Mouse (Mus musculus) adrenal gland, adult 18-20 months (tissue): ENCODE measurements around the gene Fbxl5. TPM values are rescaled to one million over a fixed set of nuclear protein-coding genes. Genes with fewer than 3 reads are reported as not detected.

Source experiments
- DNase-seq, 2 experiments: peaks; one replicate each; pipeline ENCODE4 v3.0.0; 2021 to 2022; ENCODE audit warnings: low spot score in 2 of 2
- long read RNA-seq, 2 experiments: library from polyadenylated mRNA; stranded (forward); transcript quantifications; one replicate each; pipeline ENCODE4 v2.0.0; 2021
- total RNA-seq, 2 experiments: library from RNA; stranded (reverse); gene quantifications; 1 replicate in 1 of 2; 2 replicates in 1 of 2; pipeline ENCODE4 v1.2.3; 2021

Fbxl5 gene
- total RNA-seq = 10 to 100 TPM; 65.1 to 69.5 TPM
- long read RNA-seq, experiment 1, transcript Fbxl5-201 (11 exons, 2,858 nt) = major isoform, 55 of 72 reads
- long read RNA-seq, experiment 1, partial matches to known transcripts = 9 of 72 reads
- long read RNA-seq, experiment 1, other reads (novel, unspliced or antisense) = 7 of 72 reads
- long read RNA-seq, experiment 2, full-length matches to known transcripts = 163 of 224 reads
- long read RNA-seq, experiment 2, partial matches to known transcripts = 48 of 224 reads
- long read RNA-seq, experiment 2, other reads (novel, unspliced or antisense) = 13 of 224 reads

DNA sequence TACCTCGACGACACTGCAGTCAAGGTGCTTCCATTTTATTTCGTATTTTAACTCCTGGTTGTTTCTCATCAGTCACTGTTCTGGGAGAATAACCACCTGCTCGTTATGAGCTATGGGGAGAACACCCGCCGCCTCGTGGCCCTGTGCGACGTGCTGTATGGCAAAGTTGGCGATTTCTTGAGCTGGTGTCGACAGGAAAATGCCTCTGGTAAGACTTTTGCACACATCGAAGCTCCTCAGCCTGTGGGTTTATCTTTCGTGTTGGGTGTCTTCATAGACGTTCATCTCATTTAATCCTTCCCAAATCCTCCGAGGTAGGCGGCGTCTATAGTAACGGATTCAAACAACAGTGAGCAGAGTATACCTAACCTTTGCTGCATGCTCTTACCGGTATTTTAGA is at the start of gene Fbxl5:
Gene Fbxl5, minus strand, starts transcription at position 101 of the 400 bp plus-strand sequence.
- no peak for DNase-seq

DNA sequence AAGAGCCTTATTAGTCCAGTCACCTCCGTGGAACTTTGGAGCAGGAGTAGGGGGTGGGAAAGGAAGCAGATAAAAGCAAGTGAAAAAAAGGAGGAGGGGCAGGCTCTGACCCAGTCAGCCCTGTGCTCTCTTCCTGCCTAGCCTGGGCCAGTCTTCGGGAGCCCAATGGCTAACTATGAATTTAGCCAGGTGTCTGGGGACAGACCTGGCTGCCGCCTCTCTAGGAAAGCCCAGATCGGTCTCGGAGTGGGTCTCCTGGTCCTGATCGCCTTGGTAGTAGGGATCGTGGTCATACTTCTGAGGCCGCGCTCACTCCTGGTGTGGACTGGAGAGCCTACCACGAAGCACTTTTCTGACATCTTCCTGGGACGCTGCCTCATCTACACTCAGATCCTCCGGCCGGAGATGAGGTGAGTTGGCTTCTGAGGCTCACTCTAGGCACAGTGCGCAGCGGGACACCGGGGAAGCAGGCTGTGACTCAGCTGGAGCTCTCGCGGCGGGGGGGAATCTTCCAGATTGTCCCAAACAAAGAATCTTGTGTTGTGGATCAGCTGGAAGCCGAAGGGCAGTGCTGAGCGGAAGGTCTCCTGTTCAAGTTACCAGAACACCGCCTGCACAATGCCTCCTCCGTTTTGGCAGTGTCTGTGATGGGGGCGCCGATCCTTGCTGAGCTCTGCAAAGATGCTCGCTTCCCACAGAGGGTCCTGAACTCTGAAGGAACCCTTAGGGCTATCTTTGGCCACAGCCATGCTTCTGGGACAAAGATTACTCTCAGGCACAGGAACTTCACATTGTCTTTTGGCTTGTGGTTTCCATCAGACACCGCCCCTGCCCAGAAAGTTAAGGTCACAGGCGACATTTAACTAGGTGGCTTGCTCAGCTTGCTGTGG is 47.5 kb upstream of the Fbxl5 start:
- DNase-seq = peak; percentile 15 to 34

DNA sequence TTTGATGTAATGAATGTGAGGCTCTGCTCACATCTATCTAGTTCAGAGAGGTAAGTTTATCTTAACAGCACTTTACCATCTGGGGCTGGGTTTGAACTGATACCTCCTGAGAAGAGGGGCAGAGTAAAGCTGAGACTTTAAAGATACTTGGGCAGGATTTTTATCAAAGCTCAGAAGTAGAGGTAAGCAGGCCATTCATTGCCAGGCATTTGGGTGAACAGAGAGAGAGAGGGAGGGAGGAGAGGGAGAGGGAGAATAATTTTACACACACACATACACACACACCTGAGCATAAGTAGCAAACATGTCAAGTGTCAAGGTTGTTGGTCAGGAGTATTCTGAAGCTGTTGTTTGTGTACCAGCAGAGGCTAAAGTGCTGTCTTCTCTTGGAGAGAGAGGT is 46.8 kb upstream of the Fbxl5 start, which contains the start of gene Cd38:
Gene Cd38, plus strand, starts transcription at position 301 of the 400 bp plus-strand sequence.
- no peak for DNase-seq

DNA sequence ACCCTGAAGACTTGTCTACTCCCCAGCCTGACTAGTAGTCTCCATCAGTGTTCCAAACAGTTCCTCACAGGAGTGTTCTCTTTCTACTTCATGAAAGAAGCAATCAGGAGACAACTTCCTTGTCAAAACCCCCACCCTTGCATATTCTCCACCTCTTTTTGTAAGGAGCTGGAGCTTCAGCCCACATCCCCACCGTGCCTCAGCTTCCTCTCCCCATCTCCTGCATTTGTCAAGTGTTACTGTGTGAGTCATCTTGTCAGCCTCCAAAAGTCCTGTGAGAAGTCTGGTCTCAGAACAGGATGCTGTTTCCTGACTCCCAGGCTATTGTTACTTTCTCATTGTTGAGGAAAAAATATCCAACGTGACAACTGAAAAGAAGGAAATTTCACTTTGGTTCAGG is 43.9 kb upstream of the Fbxl5 start:
- no peak for DNase-seq

DNA sequence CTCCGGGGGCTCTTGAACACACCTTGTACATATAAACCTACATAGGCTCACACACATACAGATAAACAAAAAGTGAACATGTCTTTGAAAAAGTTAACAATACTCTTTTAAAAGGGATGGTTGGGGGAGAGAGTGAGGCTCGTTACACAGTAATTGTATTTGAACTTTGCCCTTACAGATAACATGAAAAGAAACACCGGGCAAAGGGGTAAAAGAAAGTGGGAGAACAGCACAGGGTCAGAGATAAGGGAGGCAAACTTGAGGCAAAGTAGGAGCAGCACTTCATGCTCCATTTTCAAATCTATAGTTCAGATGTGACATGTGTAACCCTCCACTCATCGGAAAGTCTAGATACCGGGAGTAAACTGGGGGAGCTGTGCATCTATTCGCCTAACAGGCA is 42.2 kb upstream of the Fbxl5 start:
- DNase-seq = no peak

DNA sequence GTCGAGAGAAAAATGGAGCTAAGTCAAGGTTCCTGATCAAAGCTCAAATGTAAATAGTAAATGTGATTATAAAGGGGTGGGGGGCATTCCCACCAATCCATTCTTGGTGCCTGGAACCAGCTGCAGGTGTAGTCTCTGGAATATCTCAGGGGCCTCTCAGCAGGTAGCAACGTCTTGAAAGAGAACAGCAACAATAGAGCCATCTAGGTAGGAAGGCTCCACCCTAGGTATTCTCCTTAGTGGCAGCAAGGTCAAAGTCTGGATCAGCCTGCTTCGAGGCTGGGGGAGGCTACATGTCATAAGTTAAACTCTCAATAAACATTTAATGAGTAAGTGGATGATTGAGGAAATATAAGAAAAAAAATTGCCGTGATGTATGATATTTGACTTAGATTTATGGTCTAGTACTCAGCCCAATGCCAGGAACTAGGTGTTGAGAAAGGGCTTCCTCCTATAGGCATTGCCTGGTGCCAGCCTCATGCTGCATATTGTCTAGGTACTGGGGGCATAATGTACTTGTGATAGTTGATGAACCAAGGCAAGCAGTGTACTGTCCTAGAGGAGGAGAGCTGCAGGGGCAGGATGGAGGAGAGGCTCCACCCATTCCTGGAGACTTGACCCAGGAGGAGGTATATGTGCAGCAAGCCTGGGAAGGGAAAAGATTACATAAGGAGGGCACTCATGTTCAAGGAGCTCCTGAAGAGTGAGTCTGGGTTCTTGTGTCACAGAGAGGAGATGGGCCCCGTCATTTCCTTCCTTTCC is 39.4 kb upstream of the Fbxl5 start:
- DNase-seq = no peak

DNA sequence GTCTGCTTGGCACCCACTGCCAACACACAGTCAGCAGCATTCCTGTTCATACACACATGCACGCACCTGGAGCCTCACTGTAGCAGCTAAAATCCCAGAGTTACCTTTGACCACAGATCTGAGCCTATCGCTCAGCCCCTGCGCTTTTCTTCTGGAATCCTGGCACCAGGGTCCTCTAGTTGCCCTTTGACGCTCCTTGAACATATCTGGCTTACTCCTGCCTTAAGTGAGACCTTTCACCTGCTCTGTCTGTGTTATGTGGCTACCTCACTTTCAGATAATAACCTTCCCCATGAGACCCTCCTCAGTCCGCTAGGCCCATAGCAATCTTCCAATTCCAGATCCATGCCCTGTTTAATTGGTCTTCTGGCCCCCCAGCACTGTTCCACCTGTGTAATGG is 38.7 kb upstream of the Fbxl5 start:
- no peak for DNase-seq

DNA sequence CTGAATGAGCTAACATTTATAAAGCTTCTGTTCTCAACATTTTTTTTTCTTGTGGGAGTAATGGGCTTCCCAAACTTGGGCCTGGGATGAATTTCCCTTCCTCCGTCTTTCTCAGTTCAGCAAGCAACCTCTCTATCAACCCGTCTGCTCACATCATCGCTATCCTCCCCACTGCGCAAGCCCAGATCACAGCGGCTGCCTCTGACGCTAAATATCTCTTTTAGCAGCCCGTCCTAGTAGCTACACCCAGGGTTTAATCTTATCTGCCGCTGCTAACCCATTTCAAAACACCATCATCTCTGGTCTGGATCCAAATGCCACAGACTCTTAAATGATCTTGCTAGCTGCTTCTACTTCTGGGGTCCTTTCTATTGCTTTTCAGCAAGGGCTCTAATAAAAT is 38.2 kb upstream of the Fbxl5 start:
- no peak for DNase-seq

DNA sequence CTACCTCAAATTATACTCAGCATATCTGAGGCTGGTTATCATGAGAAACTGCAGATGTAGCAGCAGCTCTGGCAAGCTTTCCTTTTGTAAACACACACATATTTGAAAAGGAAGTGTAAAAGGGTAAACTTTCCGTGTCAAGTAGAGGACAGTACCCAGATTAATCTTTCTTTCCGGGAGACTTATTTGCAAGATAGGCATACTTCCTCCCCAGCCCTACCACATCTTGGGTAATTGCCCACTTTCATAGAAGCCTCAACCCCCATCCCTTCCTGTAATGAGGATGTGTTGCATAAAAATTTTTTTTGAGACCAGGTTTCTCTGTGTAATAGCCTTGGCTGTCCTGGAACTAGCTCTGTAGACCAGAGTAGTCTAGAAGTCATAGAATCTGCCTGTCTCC is 34.3 kb upstream of the Fbxl5 start:
- DNase-seq = no peak

DNA sequence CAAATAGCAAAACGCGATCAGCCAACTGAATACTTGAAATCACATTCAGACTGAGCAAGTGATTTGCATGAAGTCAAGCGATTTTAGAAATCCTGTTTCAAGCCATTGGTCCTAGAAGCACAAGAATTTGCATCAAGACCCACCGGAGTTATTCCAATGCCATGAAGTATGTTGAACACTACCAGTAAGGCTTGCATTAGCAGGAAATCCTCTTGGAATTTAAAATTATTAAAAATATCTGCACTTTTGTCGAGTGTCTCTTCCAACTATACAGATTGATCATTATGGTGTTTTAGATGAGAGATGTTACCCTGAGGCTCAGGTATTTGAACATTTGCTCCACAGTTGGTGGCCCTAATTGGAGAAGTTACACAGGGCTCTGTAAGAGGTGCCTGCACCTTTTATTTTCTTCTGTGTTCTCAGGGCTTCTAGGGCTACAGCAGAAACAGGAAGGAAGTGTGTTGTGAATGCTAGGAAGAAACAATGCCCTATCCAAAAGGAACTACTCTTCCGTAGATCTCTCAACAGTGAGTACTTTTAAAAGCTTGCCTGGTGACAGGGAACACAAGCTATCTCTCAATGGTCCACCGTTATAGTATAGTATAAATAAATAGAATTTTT is 32.5 kb upstream of the Fbxl5 start:
- DNase-seq = no peak

DNA sequence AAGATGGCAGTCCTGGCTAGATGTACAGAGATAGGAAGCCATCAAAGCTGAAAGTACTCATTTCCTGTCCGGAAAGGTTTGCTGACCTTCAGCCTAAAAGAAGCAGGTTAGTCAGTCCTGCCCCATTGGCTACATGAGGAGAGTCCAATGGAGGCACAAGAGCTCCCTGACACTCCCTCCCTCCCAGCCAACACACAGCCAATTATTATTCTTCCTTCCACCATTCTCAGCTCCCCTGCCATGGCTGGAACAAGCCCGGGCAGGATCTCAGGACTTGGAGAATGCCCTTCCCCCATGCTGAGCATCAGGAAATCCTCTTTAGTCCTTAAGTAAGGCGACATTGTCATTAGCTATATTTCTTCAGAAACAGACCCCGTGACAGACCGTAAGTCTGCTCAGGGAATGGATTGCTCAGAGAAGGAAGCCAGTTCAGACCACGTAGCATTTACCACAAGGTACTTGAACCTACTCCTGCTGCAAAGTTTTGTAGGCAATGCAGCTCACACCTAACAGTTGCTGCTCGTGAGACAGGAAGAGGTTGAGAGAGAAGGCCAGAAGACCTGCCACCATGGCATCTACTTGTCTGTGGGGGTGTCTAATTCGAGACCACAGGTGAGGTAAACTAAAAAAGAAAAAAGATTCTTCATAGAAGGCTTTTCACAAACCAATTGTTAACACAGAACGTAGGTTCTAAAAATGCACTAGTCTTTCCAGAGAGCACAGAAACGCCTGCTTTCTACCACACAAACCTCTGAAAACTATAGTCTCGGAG is 31.8 kb upstream of the Fbxl5 start:
- DNase-seq = no peak

DNA sequence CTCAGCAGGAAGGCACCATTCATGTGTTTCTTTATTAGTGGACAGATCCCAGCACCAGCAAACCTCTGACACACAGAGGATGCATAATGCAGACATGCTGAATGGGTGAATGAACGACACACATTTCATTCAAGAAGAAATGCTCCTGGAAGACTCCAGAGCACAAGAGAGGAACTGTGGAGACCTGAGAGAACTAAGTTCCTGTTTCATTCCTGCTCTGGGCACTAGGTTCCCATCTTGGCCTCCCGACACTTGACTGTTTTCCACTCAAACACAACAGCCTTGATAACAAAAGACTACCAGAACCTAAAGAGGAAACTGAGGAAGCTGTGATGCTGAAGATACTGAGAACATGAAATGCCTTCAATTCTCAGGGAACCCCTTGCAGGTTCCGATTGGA is 26.8 kb upstream of the Fbxl5 start:
- no peak for DNase-seq

DNA sequence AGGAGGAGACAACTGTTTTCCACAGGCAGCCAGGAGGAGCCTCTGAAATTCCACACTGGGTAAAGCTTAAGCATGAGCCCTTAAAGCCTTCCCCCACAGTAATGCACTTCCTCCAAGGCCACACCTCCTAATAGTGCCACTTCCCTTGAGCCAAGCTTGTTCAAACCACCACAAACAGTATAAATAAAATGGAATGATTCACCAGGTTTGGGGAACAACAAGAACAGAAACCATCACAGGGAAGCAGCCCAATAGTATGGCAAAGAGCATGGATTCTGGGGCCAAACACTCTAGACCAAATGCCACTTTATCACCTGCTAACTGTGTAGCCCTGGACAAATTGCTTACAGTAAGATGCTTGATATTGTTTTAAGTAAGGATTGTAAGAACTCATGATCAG is 26.1 kb upstream of the Fbxl5 start:
- DNase-seq = no peak

DNA sequence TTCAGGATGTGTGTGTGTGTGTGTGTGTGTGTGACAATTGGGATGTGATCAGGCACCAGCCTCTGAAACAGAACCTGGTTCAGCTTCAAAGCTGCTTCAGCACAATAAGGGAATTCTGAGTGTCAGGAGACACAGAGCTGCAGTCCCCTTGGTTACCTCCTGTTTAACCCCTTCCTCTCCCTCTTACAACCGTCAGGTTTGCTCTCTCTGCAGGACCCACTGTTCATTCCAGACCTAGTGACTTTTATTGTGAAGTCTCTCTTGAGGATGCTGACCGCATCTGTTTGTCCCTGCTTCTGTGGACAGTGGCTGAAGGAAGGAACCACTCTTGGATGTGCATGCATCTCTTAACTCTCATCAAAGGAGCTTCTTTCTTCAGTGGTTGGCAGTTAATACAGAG is 24.8 kb upstream of the Fbxl5 start:
- no peak for DNase-seq

DNA sequence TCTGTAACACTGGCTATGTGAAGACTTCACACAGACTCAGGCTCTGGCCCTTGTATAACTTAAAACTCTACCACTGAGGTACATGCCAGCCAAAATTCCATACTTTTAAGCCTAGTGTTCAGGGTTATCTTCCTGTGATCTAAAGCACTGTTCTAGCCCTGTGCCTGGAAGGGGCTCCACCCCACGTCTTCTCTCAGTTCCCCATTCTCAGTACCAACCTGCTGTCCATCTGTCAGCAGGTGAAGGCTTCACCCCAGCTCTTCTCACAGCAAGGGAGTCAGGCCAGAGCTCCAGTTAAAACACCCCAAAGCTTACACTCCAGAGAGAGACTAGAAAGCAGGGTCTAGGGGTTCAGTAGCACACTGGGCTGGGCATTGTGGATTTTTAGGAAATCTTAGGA is 24.2 kb upstream of the Fbxl5 start:
- DNase-seq = no peak

DNA sequence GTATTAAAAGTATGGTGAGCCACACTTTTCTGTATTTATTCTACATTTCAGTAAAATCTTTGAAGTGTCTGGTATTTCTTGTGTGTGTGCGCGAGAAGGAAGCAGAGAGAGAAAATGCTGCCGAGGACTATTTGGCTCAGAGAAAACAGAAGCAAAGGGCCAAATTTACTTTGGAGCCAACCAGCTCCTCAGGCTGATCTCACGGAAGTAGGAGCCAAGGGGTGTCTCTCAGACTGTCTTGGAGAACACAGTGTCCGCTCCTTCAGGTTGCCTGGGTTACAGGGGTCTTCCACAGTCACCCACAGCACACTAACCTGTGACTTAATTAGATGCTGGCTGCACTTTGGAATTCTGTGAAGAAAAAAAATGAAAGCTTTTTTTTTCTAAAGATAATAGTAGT is 23.6 kb upstream of the Fbxl5 start:
- no peak for DNase-seq

DNA sequence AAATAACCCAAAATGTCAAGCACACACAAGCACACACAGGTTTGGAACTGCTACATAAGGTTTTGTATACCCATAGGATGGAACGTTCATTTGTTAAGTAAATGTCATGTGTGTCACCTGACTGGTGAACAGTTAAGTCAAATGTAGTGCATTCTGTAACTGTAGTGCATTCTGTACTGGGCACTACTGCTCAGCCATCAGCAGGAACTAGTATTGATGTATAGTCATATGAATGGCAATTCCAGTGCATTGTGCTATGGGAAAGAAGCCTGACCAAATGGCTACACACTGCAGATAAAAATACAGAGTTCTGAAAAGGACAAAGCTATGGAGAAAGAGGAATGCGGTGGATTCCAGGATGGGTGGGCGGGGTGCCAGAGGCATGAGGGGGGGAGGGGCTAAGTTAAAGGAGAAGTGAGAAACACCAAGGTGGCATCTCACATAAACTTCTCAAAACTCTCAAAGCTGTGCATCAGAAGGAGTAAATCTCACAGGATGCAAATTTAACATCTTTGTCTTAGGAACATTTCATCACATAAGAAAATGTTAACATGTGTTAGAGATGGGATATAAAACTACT is 21.2 kb upstream of the Fbxl5 start:
- DNase-seq = no peak

DNA sequence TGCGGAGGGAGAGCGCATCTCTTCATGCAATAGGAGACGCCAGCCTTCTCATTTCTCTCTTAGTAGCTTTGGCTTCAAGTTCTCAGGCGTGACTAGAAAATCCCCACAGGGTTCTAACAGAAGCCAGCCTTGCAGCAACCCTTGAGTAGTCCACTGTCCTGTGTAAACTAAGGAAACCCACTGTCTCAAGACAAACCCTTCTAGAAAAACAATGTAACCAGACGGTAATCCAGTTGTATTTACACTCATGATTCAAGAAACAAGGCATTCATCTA is 20.5 kb upstream of the Fbxl5 start:
- DNase-seq = no peak

DNA sequence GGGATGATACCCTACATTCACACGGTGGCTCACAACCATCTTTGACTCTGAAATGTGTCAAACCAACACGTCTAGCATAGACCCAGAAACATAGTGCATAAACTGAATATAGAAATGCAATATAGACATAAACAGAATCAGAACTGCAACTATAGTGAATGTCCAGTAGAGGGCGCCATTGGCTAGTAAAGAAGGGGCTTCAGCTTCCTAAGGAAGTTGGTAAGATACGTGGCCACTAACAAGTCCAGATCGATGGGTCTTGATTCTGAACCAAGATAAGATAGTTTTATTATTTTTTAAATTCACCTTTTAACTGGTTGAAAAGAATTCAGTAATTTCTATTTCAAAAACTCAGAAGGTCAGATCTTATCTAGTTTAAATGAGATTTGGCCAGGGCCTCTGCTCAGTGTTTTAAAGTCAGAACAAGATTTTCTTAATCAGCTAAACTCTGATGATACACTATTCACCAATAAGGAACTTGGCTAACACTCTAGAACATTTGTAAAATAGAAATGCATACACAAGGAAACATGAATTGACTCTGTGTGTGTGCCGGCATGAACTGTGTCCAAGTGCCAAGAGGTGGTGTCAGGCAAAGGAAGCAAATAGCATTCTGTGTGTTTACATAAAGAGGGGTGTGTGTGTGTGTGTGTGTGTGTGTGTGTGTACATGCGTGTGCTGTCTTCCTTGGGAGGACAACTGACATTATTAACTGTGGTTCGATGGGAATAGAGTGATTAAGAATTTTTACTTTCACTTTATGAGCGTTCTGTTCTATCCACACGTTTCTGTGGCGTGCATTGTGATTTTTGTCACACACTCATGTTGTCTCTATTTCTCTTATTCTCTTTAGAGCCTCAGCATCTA is 19.9 kb upstream of the Fbxl5 start:
- DNase-seq = peak; percentile 32 to 46
